Mouse (Mus musculus) kidney, adult 2 months (tissue): ENCODE data around the gene Nkx2-3.

Source experiments
- CTCF ChIP-seq: fragments of 200-500 bp; conservative IDR thresholded peaks from 2 replicates; pipeline ENCODE4 v1.5.1; 2011; ENCODE audit warnings: low read depth, mild to moderate bottlenecking, control low read depth, low read length, moderate library complexity, mixed read lengths; ENCODE audit not compliant: insufficient read depth, insufficient read length
- POLR2A ChIP-seq: fragments of 200-500 bp; IDR thresholded peaks from one replicate; pipeline ENCODE4 v1.6.1; 2011; ENCODE audit warnings: low read depth, low read length, control low read depth

- no peak for TF ChIP-seq POLR2A
- no peak for TF ChIP-seq CTCF
Measured at GRCm38 (mm10) chr19:43618505-43619030, 6.4 kb downstream of the Nkx2-3 start.
